Mouse (Mus musculus) gastrocnemius, adult 2 months (tissue): Measurements from ENCODE around the gene Pde4d. TPM values are rescaled to one million over a fixed set of nuclear protein-coding genes. Genes with fewer than 3 reads are reported as not detected.
A peak's percentile ranks its signal among the peaks of the same experiment; 100 is the strongest.

Experiments
- DNase-seq: peaks from one replicate; pipeline ENCODE4 v3.0.0; 2022
- H3K27ac ChIP-seq: fragments of 200-600 bp; 2 replicates; pipeline ENCODE4 v1.8.1; 2022; ENCODE audit warnings: mild to moderate bottlenecking
- H3K4me3 ChIP-seq: fragments of 200-600 bp; 2 replicates; pipeline ENCODE4 v1.8.1; 2022; ENCODE audit warnings: mild to moderate bottlenecking, moderate library complexity
- CTCF ChIP-seq: fragments of 200-600 bp; IDR thresholded peaks from 2 replicates; pipeline ENCODE4 v1.8.1; 2022; ENCODE audit warnings: antibody characterized with exemption, mild to moderate bottlenecking, moderate library complexity
- intact Hi-C: fragments of 180-260 bp; cut with DNase I; formaldehyde crosslinking; loops from one replicate; pipeline ENCODE4 v1.15.1; 2025
- total RNA-seq, 2 experiments: library from RNA; stranded (reverse); gene quantifications; 2 replicates each; pipeline ENCODE4 v1.2.3; 2021

Pde4d gene
- total RNA-seq, 2 experiments from 2014 or later = 239 to 330 TPM

DNA sequence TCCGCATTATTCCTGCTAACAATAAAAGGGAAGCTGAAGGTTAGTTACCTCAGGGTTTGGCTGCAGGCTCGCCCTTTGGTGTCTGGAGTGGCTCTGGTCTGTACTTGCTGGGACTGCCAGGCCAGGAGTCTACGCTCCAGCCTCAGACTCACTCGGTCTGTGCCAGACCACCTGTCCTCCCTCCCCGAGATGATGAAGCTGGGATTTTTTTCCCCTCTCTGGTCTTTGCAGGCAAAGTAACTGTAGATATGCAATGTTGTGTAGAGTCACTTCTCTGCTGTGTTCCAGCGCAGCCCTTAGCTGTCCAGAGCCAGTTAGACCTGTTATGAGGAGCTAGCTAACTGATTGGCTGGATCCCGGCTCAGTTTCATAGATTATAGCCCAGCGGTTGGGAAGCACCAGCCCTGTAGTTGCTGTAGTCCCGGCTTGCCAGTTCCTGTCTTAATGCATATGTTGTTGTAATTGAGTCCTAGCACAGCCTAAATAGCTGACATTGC, 48.5 kb downstream of the Pde4d start:
- DNase-seq = no peak
- Histone ChIP-seq H3K27ac (peak overlapping the region; percentile 24), H3K4me3 (peak overlapping the region; percentile 58)
- TF ChIP-seq CTCF = no peak
- intact Hi-C loops = no loop called here

DNA sequence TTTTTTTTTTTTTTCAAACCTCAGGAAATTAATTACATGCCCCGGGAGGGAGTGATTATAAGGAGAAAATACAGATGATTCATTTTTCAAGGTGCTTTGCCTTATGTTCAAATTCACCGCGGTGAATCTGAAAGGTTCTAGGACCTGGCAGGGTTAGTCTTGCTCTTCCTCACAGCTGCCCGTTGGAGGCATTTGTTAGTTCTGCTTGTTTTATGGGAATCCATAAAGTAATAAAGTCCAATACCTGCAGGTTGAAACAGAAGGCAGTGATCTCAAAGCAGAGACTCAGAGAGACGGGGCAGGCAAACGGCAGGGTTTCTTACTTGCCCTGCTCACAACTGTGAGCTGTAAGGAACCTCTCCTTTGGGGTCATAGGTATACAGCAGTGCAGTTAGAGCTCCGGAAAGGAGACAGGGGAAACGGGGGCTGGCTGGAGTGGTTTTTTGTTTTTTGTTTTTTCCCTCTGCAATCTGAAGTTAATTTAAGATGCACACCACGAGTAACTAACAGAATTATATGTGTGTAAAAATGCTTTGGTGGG, 49.1 kb downstream of the Pde4d start:
- Histone ChIP-seq H3K4me3 (peak overlapping the region; percentile 58), H3K27ac (peak overlapping the region; percentile 24)
- no peak for TF ChIP-seq CTCF
- DNase-seq = no peak
- intact Hi-C loops = no loop called here

DNA sequence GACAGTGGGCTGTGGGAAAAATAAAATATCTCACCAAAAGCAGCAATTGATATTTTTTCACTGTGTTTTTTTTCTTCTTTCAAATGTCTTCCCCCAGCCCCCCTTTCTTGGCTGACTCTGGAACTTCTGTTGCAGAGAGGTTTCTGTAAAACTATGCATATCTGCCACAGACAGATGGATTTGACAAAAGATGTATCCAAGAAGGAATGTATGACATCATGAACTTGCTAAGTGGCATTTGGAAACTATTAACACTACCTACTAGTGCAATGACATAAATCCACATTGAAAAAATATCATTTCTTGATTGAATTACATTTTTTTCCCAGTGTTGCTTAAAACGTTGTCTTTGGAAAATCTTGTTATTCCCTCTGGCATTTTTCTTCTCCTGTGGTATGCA, 51.6 kb downstream of the Pde4d start:
- Histone ChIP-seq H3K4me3 (no peak overlapping the region), H3K27ac (no peak overlapping the region)
- TF ChIP-seq CTCF = no peak
- DNase-seq = no peak
- intact Hi-C loops = no loop called here

GRCm38 (mm10) chr13:108524548-108524947, 74.8 kb downstream of the Pde4d start:
- no peak for DNase-seq
- intact Hi-C loops = no loop called here
- TF ChIP-seq CTCF = no peak
- Histone ChIP-seq H3K27ac (no peak overlapping the region), H3K4me3 (no peak overlapping the region)

GRCm38 (mm10) chr13:108524969-108525368, 75.2 kb downstream of the Pde4d start:
- TF ChIP-seq CTCF = no peak
- intact Hi-C loops = no loop called here
- no peak for DNase-seq

DNA sequence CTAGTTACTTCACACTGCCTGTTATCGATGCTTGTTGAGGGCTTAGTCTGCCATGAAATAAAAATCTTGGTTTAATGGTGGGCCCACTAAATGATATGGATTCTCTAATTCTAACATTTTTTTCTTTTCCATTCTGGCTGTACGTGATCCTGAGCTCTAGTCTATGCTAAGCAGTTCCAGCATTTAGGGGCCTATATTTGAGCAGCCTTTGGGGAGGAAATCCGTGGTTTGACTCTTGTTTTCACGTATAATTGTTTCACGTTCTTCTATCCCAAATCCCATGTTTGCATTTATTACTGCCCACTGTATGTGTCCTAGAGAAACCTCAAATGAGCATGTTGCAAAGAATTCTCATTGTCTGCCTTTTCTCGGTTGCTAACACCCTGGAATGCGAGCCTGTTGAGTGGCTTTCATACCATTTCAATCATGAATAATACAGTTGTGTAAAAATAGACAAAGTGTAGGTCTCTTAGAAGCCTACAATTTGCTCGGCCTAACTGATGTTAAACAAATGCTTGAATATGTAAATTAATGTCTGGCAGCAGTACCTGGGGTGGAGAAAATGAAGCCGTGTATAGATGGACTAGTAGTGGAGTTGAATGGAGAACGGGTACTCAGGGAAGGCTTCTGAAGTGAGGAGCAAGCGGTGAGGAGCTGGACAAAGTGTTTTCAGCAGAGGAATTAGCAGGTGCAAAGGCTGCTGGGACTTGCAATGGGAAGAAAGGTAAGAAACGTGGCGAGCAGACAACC, 76.7 kb downstream of the Pde4d start:
- DNase-seq = no peak
- intact Hi-C loops = no loop called here
- Histone ChIP-seq H3K27ac (no peak overlapping the region), H3K4me3 (no peak overlapping the region)
- TF ChIP-seq CTCF = no peak

More at GRCm38 (mm10) chr13:108524969-108525368, 75.2 kb downstream of the Pde4d start:
- H3K4me3 ChIP-seq = no peak overlapping the region
- H3K27ac ChIP-seq = no peak overlapping the region

DNA sequence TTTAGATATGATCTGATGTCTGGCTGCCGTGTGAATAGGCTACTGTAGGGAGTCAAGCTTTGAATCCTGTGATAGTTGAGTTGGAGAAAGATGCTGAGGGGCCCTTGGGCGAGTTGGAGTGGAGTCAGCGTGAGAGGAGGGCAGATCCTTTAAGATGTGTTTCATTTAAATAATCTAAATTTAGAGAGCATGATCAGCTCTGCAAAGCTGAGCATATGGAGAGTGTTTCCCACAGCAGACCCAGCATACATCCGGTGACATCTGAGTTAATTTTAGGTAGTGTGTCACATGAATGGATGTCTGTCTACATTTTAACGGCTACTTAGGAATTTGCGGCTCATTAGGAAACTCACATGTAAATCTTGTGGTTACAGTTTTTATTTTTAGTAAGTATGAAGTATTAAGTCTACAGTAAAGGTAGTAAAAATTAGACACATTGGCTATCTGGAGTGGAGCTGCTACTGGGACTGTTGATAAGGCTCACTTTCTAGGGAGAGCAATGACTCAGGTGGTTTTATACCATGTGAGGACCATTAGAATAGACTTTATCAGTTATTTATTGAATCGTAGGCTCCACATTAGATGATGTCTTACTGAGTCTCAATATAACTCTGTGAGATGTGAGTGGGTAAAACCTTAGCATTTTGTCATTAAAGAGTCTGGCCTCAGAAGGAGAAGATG, 77.5 kb downstream of the Pde4d start:
- DNase-seq = no peak
- no peak overlapping the region for H3K27ac ChIP-seq
- no peak for TF ChIP-seq CTCF
- intact Hi-C loops = no loop called here
- no peak overlapping the region for H3K4me3 ChIP-seq

- Histone ChIP-seq H3K27ac (no peak overlapping the region), H3K4me3 (no peak overlapping the region)
- intact Hi-C loops = no loop called here
- no peak for DNase-seq
- no peak for TF ChIP-seq CTCF
These were observed 78.6 kb downstream of the Pde4d start for GRCm38 (mm10) chr13:108528343-108528742.

DNA sequence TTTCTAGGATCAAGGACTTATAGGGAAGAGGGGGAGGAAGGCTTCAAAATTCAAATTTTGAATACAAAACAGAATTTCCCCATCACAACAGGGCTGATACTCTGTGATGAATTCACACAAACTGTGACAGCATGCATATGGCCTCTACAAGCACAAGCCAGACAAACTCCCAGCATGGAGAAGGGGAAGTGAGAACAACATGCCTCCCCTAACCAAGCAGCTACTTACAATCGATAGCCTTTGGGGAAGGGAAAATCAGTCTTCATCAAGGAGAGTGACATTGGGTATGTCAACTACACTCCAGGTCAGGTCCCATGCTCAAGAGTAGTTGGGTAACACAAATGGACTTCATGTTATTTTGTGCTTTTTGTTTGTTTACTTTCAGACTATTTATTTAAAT, 83.1 kb downstream of the Pde4d start:
- intact Hi-C loops = no loop called here
- no peak for DNase-seq
- Histone ChIP-seq H3K4me3 (no peak overlapping the region), H3K27ac (no peak overlapping the region)
- no peak for TF ChIP-seq CTCF

DNA sequence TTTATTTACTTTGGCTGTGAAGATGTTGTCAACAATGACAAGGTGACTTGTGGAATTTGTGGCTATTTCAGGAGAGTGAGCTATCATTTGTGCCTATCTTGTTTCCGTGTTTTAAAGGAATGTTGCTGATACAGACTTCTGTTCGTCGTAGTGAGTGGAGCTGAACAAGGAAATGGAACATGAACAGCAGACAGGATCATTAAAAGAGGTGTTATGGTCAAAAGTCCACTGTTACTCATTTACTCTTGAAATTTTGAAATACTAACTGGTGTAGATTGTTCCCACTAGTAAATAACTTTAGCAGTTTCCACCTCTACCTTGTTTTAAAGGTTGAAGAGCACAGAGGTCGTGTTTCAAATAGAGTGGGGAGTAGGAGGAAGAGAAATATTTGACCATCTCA, 86.7 kb downstream of the Pde4d start:
- no peak for TF ChIP-seq CTCF
- Histone ChIP-seq H3K4me3 (no peak overlapping the region), H3K27ac (no peak overlapping the region)
- intact Hi-C loops = no loop called here
- no peak for DNase-seq

GRCm38 (mm10) chr13:108536951-108537350, 87.2 kb downstream of the Pde4d start:
- intact Hi-C loops = no loop called here
- DNase-seq = no peak
- TF ChIP-seq CTCF = no peak
- Histone ChIP-seq H3K27ac (no peak overlapping the region), H3K4me3 (no peak overlapping the region)

DNA sequence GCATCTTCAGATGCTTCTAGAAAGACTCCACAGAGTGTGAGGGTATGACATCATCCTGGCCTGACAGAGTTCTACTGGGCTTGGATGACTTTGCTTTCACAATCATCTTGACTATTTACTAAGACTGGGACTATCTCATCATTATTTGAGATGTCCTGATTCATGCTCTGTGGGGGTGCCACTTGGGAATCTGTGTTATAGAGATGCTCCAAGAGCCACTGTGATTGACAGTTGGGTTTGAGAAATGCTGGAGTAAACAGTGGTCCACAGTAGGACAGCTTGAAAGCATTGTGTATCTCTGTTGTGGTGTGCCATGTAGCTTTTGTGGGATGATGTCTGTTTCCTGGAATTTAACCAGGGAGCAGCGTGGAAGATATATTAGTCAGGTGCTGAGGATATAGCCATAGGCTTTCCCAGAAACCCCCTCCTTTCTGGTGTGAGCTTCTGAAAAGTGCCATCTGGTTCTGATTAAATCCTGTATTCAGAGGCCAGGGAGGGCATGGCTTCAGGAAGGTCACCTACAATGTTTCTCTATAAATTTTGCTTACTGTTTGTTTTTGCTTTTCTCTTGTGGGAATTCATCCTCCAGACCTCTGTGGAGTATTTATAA, 89.1 kb downstream of the Pde4d start:
- no peak overlapping the region for H3K27ac ChIP-seq
- H3K4me3 ChIP-seq = no peak overlapping the region
- DNase-seq = no peak

DNA sequence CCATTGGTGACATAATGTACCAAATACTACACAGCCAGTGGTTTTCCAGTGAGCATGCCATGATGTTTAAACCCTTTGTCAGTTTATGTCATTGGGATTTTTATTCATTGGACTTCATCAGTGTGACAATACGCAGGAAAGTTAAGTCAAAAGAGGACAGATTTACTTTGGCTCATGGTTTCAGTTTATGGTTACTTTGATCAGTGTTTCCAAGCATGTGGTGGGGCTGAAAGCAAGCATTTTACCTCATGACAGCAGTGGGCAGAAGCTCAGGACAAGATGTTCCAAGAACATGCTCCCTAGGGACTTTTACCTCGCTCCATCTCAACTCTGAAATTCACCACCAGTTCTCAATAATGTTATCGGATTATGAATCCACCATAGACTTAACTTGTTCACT, 91.7 kb downstream of the Pde4d start:
- Histone ChIP-seq H3K4me3 (no peak overlapping the region), H3K27ac (no peak overlapping the region)
- intact Hi-C loops = no loop called here
- no peak for TF ChIP-seq CTCF
- DNase-seq = no peak

More for the DNA sequence above, 89.1 kb downstream of the Pde4d start:
- intact Hi-C loops = no loop called here
- TF ChIP-seq CTCF = no peak
